Mouse (Mus musculus) heart, embryonic 11.5 days (tissue): ENCODE results near the gene Pdlim3. TPM values are rescaled to one million over a fixed set of nuclear protein-coding genes. Genes with fewer than 3 reads are reported as not detected.
A peak's percentile ranks its signal among the peaks of the same experiment; 100 is the strongest.

ENCODE experiments used
- ATAC-seq: fragments of 200-750 bp; cut with Nextera tagmentation; replicated peaks from 2 replicates; pipeline ENCODE4 v1.8.0; 2017; ENCODE audit warnings: moderate library complexity; ENCODE audit not compliant: insufficient number of reproducible peaks, low FRiP score, low TSS enrichment
- H3K27ac ChIP-seq: fragments of 300-500 bp; sonication (generic); 2 replicates; pipeline ENCODE4 v1.5.1; 2014; ENCODE audit warnings: mild to moderate bottlenecking, low read depth, low read length
- H3K27me3 ChIP-seq: fragments of 300-500 bp; sonication (generic); 2 replicates; pipeline ENCODE4 v1.6.1; 2014; ENCODE audit warnings: mild to moderate bottlenecking, low read length, mixed read lengths; ENCODE audit not compliant: control insufficient read depth, insufficient read depth
- H3K36me3 ChIP-seq: fragments of 300-500 bp; sonication (generic); 2 replicates; pipeline ENCODE4 v1.6.1; 2014; ENCODE audit warnings: mild to moderate bottlenecking, low read length, moderate library complexity, mixed read lengths; ENCODE audit not compliant: control insufficient read depth, insufficient read depth
- H3K4me1 ChIP-seq: fragments of 300-500 bp; sonication (generic); 2 replicates; pipeline ENCODE4 v1.6.1; 2014; ENCODE audit warnings: low read length; ENCODE audit not compliant: control insufficient read depth, insufficient read depth
- H3K4me2 ChIP-seq: fragments of 300-500 bp; sonication (generic); 2 replicates; pipeline ENCODE4 v1.6.1; 2014; ENCODE audit warnings: mild to moderate bottlenecking, moderate library complexity
- H3K4me3 ChIP-seq: fragments of 300-500 bp; sonication (generic); 2 replicates; pipeline ENCODE4 v1.5.1; 2014; ENCODE audit warnings: low read depth, low read length
- H3K9ac ChIP-seq: fragments of 300-500 bp; sonication (generic); 2 replicates; pipeline ENCODE4 v1.6.1; 2014; ENCODE audit warnings: mild to moderate bottlenecking, low read depth, low read length, moderate library complexity
- H3K9me3 ChIP-seq: fragments of 300-500 bp; sonication (generic); replicated peaks from 2 replicates; pipeline ENCODE4 v1.6.1; 2016; ENCODE audit warnings: low read length; ENCODE audit not compliant: control insufficient read depth
- WGBS: fragments of 180-500 bp; shearing (Covaris S2); extraction: QIAGEN DNeasy Blood & Tissue Kit; methylation state at CpG from one replicate; pipeline ENCODE4 v1.1.7; 2014; ENCODE audit not compliant: insufficient replicate concordance; 5-methylcytosine and 5-hydroxymethylcytosine counted together
- polyA plus RNA-seq: library from polyadenylated mRNA; unstranded; fragments of >200 nt; fragmentation: Nextera tagmentation; extraction: Ambion mirVana; gene quantifications from 2 replicates; pipeline ENCODE4 v1.2.1, GENCODE M21; 2014

Gene Pdlim3
- polyA plus RNA-seq: 307 and 355 TPM in 2 replicates

DNA sequence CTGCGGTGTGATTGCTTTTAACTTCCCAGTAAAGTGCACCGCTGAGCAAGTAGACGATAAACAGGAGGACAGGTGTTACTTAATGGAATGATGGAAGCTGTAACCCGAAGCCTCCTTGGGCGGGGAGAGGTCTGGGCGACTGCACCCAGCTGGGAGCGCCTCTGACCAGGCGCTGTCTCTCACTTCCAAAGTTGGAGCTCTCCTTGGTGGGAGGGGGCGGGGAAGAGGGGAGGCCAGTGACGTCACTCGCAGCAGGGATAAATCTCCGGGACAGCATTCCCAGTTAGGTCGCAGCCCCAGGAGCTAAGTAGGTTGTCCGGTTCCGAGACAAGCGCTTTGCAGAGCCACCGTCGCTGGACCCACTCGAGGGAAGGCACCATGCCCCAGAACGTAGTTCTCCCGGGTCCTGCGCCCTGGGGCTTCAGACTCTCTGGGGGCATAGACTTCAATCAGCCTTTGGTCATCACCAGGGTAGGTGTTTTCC lies at the start of gene Pdlim3:
TSS of gene Pdlim3 (plus strand) at position 260 of the 484 bp plus-strand sequence.
- 0 out of 2 replicates have a peak, but pooled peaks cover under 1% of the 10 kb centered on the region for H3K9me3 ChIP-seq
- H3K4me1 ChIP-seq: peaks cover 10% of the 10 kb centered on the region
- no peaks in the 10 kb centered on the region for H3K36me3 ChIP-seq
- ATAC-seq: peak; percentile 79
- no peaks in the 10 kb centered on the region for H3K27me3 ChIP-seq
- peak within 1 kb of the TSS; percentile 89 for H3K27ac ChIP-seq
- H3K9ac ChIP-seq: peak within 1 kb of the TSS; percentile 79
- WGBS: 1% methylated on average over 22 of the region's 22 CpGs
- peak within 1 kb of the TSS; percentile 85 for H3K4me2 ChIP-seq
- peak within 1 kb of the TSS; percentile 54 for H3K4me3 ChIP-seq

- Histone ChIP-seq H3K27me3 (no peaks in the 10 kb centered on the region), H3K4me1 (peaks cover 26% of the 10 kb centered on the region), H3K9ac (no peak overlapping the region)
These were observed 42.0 kb upstream of the Pdlim3 start for GRCm38 (mm10) chr8:45843306-45843705.

DNA sequence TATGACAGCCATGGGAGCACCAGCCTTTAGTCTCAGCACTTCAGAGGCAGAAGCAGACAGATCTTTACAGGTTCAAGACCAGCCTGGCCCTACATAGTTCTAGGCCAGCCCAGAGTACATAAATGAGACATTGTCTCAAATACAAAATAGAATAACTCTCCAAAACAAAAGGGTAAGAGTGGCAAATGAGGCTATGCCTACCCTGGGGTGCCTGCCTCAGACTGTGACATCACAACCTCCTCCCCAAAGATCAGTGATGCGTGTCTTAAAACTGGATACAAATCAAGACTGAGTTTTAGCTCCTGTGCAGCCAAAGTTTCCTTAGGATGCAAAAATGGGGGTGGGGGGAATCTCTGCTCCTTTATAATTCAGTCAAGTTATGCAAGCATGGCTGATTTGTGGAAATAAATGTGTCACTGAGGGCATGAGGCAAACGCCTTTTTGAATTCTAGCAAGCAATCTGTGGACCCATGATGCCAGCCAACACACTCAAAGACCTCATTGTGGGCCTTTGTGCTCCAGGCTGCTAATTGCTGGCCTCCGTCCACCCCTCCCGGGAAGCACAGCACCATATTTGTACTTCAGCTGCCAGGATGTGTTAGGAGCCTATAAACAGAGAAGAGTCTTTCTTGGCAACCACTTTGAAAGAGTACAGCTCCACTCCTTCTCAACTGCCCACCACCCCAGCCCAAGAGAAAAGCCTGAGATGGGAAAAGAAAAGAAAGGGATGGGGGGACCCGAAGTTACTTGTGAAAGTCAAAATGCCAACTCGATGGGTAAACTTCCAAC lies 41.0 kb upstream of the Pdlim3 start:
- Histone ChIP-seq H3K36me3 (no peaks in the 10 kb centered on the region), H3K4me1 (peaks cover 24% of the 10 kb centered on the region), H3K9ac (no peak overlapping the region), H3K27me3 (no peaks in the 10 kb centered on the region), H3K27ac (peak overlapping the region; percentile 84), H3K4me2 (no peak overlapping the region), H3K9me3 (no peaks in the 10 kb centered on the region), H3K4me3 (no peak overlapping the region)
- 54% methylated on average over 6 of the region's 6 CpGs for WGBS
- no peak for ATAC-seq

More at GRCm38 (mm10) chr8:45843306-45843705, 42.0 kb upstream of the Pdlim3 start:
- Histone ChIP-seq H3K27ac (peak overlapping the region; percentile 84; the same call in 1 of the 2 replicates), H3K4me3 (no peak overlapping the region), H3K4me2 (no peak overlapping the region), H3K36me3 (no peaks in the 10 kb centered on the region), H3K9me3 (no peaks in the 10 kb centered on the region)
- 81% methylated on average over 5 of the region's 5 CpGs for WGBS
- ATAC-seq: no peak

- 18% methylated on average over 14 of the region's 14 CpGs for WGBS
- H3K36me3 ChIP-seq: no peaks in the 10 kb centered on the region
- H3K9me3 ChIP-seq: no peaks in the 10 kb centered on the region
- H3K27me3 ChIP-seq: no peaks in the 10 kb centered on the region
- ATAC-seq: no peak
- H3K4me3 ChIP-seq: no peak overlapping the region
- H3K27ac ChIP-seq: peak overlapping the region; percentile 84
- peaks cover 24% of the 10 kb centered on the region for H3K4me1 ChIP-seq
- peak overlapping the region; percentile 24; the same call in 1 of the 2 replicates for H3K9ac ChIP-seq
- no peak overlapping the region for H3K4me2 ChIP-seq
These were observed 40.3 kb upstream of the Pdlim3 start for GRCm38 (mm10) chr8:45844911-45845481.

DNA sequence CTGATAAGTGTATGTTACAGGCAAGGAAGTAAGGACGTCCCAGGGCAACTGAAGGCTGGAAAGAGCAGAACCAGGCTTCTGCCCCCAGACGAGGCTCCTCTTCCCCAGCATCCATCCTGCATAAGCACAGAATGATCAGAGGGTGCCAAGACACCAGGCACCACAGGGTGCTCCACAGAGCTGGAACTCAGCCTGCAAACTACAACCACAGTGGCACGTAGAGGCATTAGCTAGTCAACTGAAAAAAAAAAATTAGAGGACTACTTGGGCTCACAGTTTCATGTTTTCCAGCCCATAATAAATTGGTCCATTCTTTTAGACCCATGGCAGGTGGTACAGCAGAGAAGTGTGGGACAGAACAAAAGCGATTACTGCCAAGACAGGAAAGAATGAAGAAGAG lies 39.4 kb upstream of the Pdlim3 start:
- 61% methylated on average over 4 of the region's 4 CpGs for WGBS
- no peak overlapping the region for H3K9ac ChIP-seq

GRCm38 (mm10) chr8:45855118-45855517 lies 30.1 kb upstream of the Pdlim3 start:
- no peak for ATAC-seq
- Histone ChIP-seq H3K9me3 (no peaks in the 10 kb centered on the region), H3K27me3 (no peaks in the 10 kb centered on the region), H3K36me3 (no peaks in the 10 kb centered on the region), H3K27ac (no peak overlapping the region), H3K4me1 (peaks cover 2% of the 10 kb centered on the region; the same call in 1 of the 2 replicates), H3K4me2 (no peak overlapping the region), H3K4me3 (no peak overlapping the region), H3K9ac (no peak overlapping the region)
- WGBS: 82% methylated on average over 4 of the region's 4 CpGs

More for the DNA sequence above, 39.4 kb upstream of the Pdlim3 start:
- H3K27me3 ChIP-seq: no peaks in the 10 kb centered on the region
- H3K9me3 ChIP-seq: no peaks in the 10 kb centered on the region
- H3K4me3 ChIP-seq: no peak overlapping the region
- peak overlapping the region; percentile 84 for H3K27ac ChIP-seq
- no peak overlapping the region for H3K4me2 ChIP-seq
- no peak for ATAC-seq
- no peaks in the 10 kb centered on the region for H3K36me3 ChIP-seq
- H3K4me1 ChIP-seq: peaks cover 24% of the 10 kb centered on the region

GRCm38 (mm10) chr8:45857734-45858133 lies 27.5 kb upstream of the Pdlim3 start:
- no peak overlapping the region for H3K9ac ChIP-seq
- no peak for ATAC-seq
- no peak overlapping the region for H3K27ac ChIP-seq
- H3K4me3 ChIP-seq: no peak overlapping the region
- H3K4me2 ChIP-seq: no peak overlapping the region
- H3K9me3 ChIP-seq: no peaks in the 10 kb centered on the region
- WGBS: 53% methylated on average over 5 of the region's 5 CpGs
- H3K27me3 ChIP-seq: no peaks in the 10 kb centered on the region
- H3K4me1 ChIP-seq: peaks cover 2% of the 10 kb centered on the region; the same call in 1 of the 2 replicates
- H3K36me3 ChIP-seq: no peaks in the 10 kb centered on the region

GRCm38 (mm10) chr8:45858391-45858790 lies 26.9 kb upstream of the Pdlim3 start:
- Histone ChIP-seq H3K4me1 (peaks cover 2% of the 10 kb centered on the region; the same call in 1 of the 2 replicates), H3K27ac (no peak overlapping the region), H3K36me3 (no peaks in the 10 kb centered on the region), H3K4me2 (no peak overlapping the region), H3K9me3 (no peaks in the 10 kb centered on the region), H3K27me3 (no peaks in the 10 kb centered on the region), H3K4me3 (no peak overlapping the region), H3K9ac (no peak overlapping the region)
- no peak for ATAC-seq
- 55% methylated on average over 9 of the region's 9 CpGs for WGBS
